ENCODE assay signal across 10 mouse cellular contexts in the genomic region with DNA sequence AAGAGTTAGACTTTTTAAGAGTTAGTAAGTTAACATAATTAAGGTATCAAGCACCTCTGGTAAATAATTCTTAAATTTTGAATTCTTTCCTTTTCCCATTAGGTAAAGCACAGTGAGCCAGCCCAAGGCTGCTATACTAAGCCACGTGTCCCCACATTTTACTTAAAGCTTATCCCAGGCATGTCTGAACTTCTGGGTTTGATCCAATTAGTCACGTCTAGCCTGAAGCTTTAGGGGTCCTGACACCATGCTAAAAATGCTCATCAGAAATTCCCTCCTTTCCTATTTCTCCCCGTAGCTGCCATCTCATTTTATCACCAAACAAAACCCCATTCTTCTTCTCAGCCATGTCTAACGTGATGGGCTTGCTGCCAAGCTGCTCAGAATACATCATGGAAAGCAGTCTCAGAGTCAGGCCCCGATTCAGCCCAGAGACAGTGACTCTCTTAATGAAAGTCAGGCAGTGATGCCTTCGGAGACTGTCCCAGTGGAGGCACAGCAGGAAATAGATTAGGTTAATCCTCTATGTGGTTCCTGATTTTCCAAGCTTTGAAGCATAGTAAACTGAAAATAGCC.
A peak's percentile ranks its signal among the peaks of the same experiment; 100 is the strongest.
DNase-seq lines count a peak whose midpoint lies in the region; ATAC-seq lines count a peak whose summit lies in the region.
"Had no signal": no experiment of that assay in that cellular context is flagged by ENCODE, and none has a peak within 500 bp of the region (broad histone marks: within the 10 kb centered on the region; RNA-seq: fewer than 3 reads in every experiment).

No protein-coding gene starts in this region.

- H3K27ac ChIP-seq in heart, embryonic 15.5 days, result no peak overlapping the region
- H3K27ac ChIP-seq in hindbrain, embryonic 16.5 days (ENCODE audit: low read depth, low read length), result no peak overlapping the region
- H3K27ac ChIP-seq in neural tube, embryonic 14.5 days (ENCODE audit: low read depth, low read length), result no peak overlapping the region
- no peak overlapping the region for H3K27ac ChIP-seq in kidney, embryonic 14.5 days (ENCODE audit: low read depth, low read length)
- H3K27ac ChIP-seq in intestine, embryonic 15.5 days, result no peak overlapping the region
- H3K27ac ChIP-seq: embryonic facial prominence, embryonic 15.5 days had no signal

- no peak overlapping the region for H3K4me2 ChIP-seq in heart, embryonic 15.5 days
- H3K4me2 ChIP-seq in hindbrain, embryonic 16.5 days (ENCODE audit: low read length), result no peak overlapping the region
- H3K4me2 ChIP-seq in neural tube, embryonic 14.5 days (ENCODE audit: low read depth, low read length), result no peak overlapping the region
- no peak overlapping the region for H3K4me2 ChIP-seq in kidney, embryonic 14.5 days (replicated peaks; ENCODE audit: low read depth, low read length)
- no peak overlapping the region for H3K4me2 ChIP-seq in intestine, embryonic 15.5 days (replicated peaks)
- H3K4me2 ChIP-seq: embryonic facial prominence, embryonic 15.5 days had no signal

- H3K27me3 ChIP-seq in heart, embryonic 15.5 days, result 0 out of 2 replicates have a peak, but pooled peaks cover 4% of the 10 kb centered on the region
- H3K27me3 ChIP-seq in hindbrain, embryonic 16.5 days (replicated peaks; ENCODE audit: control insufficient read depth, insufficient read depth, low read length), result no peaks in the 10 kb centered on the region
- H3K27me3 ChIP-seq in neural tube, embryonic 14.5 days (ENCODE audit: control insufficient read depth, insufficient read depth, low read length), result no peaks in the 10 kb centered on the region
- H3K27me3 ChIP-seq in kidney, embryonic 14.5 days (ENCODE audit: control insufficient read depth, insufficient read depth, low read length), result no peaks in the 10 kb centered on the region
- no peaks in the 10 kb centered on the region for H3K27me3 ChIP-seq in intestine, embryonic 15.5 days (replicated peaks)
- H3K27me3 ChIP-seq: embryonic facial prominence, embryonic 15.5 days had no signal

- no peaks in the 10 kb centered on the region for H3K9me3 ChIP-seq in heart, embryonic 15.5 days (replicated peaks)
- no peaks in the 10 kb centered on the region for H3K9me3 ChIP-seq in hindbrain, embryonic 16.5 days (ENCODE audit: control insufficient read depth, low read length)
- H3K9me3 ChIP-seq in neural tube, embryonic 14.5 days (ENCODE audit: control insufficient read depth, low read length), result no peaks in the 10 kb centered on the region
- H3K9me3 ChIP-seq in kidney, embryonic 14.5 days (ENCODE audit: control insufficient read depth, low read length), result no peaks in the 10 kb centered on the region
- H3K9me3 ChIP-seq in intestine, embryonic 15.5 days, result no peaks in the 10 kb centered on the region
- H3K9me3 ChIP-seq: embryonic facial prominence, embryonic 15.5 days had no signal

- H3K4me3 ChIP-seq in heart, embryonic 15.5 days, result no peak overlapping the region
- no peak overlapping the region for H3K4me3 ChIP-seq in hindbrain, embryonic 16.5 days (ENCODE audit: low read length)
- H3K4me3 ChIP-seq in neural tube, embryonic 14.5 days (ENCODE audit: low read depth, low read length), result no peak overlapping the region
- no peak overlapping the region for H3K4me3 ChIP-seq in kidney, embryonic 14.5 days (ENCODE audit: low read length)
- no peak overlapping the region for H3K4me3 ChIP-seq in intestine, embryonic 15.5 days (replicated peaks)
- H3K4me3 ChIP-seq: embryonic facial prominence, embryonic 15.5 days had no signal

- H3K4me1 ChIP-seq in heart, embryonic 15.5 days (replicated peaks), result peaks cover 16% of the 10 kb centered on the region
- peaks cover 5% of the 10 kb centered on the region for H3K4me1 ChIP-seq in hindbrain, embryonic 16.5 days (ENCODE audit: control insufficient read depth, insufficient read depth, low read depth, low read length)
- no peaks in the 10 kb centered on the region for H3K4me1 ChIP-seq in neural tube, embryonic 14.5 days (ENCODE audit: control insufficient read depth, insufficient read depth, low read length)
- no peaks in the 10 kb centered on the region for H3K4me1 ChIP-seq in kidney, embryonic 14.5 days (ENCODE audit: control insufficient read depth, insufficient read depth, low read length)
- H3K4me1 ChIP-seq in intestine, embryonic 15.5 days (replicated peaks), result no peaks in the 10 kb centered on the region

- no peak overlapping the region for H3K9ac ChIP-seq in heart, embryonic 15.5 days
- H3K9ac ChIP-seq in hindbrain, embryonic 16.5 days (ENCODE audit: low read depth, low read length), result no peak overlapping the region
- H3K9ac ChIP-seq in neural tube, embryonic 14.5 days (replicated peaks; ENCODE audit: low read depth, low read length), result no peak overlapping the region
- no peak overlapping the region for H3K9ac ChIP-seq in kidney, embryonic 14.5 days (ENCODE audit: low read depth, low read length)
- H3K9ac ChIP-seq in intestine, embryonic 15.5 days, result no peak overlapping the region
- H3K9ac ChIP-seq: embryonic facial prominence, embryonic 15.5 days had no signal

- WGBS in heart, embryonic 15.5 days, result 11% methylated on average over 6 of the region's 6 CpGs
- 3% methylated on average over 6 of the region's 6 CpGs for WGBS in hindbrain, embryonic 16.5 days
- 9% methylated on average over 6 of the region's 6 CpGs for WGBS in neural tube, embryonic 14.5 days
- WGBS in kidney, embryonic 14.5 days, result 33% methylated on average over 6 of the region's 6 CpGs
- WGBS in intestine, embryonic 15.5 days, result 37% methylated on average over 6 of the region's 6 CpGs

- DNase-seq in heart, adult 11 months, result no peak
- peak; percentile 55 to 68 for DNase-seq in cerebellum, postnatal 14 days
- no peak for DNase-seq in kidney, adult 18-20 months
- DNase-seq: kidney, postnatal 25 days had no signal

- no peaks in the 10 kb centered on the region for H3K36me3 ChIP-seq in heart, embryonic 15.5 days
- H3K36me3 ChIP-seq in hindbrain, embryonic 16.5 days (ENCODE audit: control insufficient read depth, insufficient read depth, low read length), result no peaks in the 10 kb centered on the region
- H3K36me3 ChIP-seq in neural tube, embryonic 14.5 days (ENCODE audit: control insufficient read depth, insufficient read depth, low read length), result no peaks in the 10 kb centered on the region
- no peaks in the 10 kb centered on the region for H3K36me3 ChIP-seq in kidney, embryonic 14.5 days (ENCODE audit: control insufficient read depth, insufficient read depth, low read length)
- no peaks in the 10 kb centered on the region for H3K36me3 ChIP-seq in intestine, embryonic 15.5 days
- H3K36me3 ChIP-seq: embryonic facial prominence, embryonic 15.5 days had no signal

- peak; percentile 66; the same call in 1 of the 2 replicates for ATAC-seq in heart, embryonic 15.5 days (replicated peaks; ENCODE audit: insufficient number of reproducible peaks, insufficient read depth, low FRiP score, low read depth)
- peak; percentile 97 for ATAC-seq in hindbrain, embryonic 16.5 days
- peak; percentile 96 for ATAC-seq in neural tube, embryonic 14.5 days (ENCODE audit: low read depth)
- ATAC-seq in kidney, embryonic 14.5 days (ENCODE audit: low FRiP score, low TSS enrichment), result no peak
- no peak for ATAC-seq in intestine, embryonic 15.5 days

Comparison
In these comparisons a context has a peak if more than half of its experiments do, and no peak if none do; other contexts are left out.
1. ATAC-seq: peak in heart, embryonic 15.5 days (single experiment), hindbrain, embryonic 16.5 days (single experiment) and neural tube, embryonic 14.5 days (single experiment); none in kidney, embryonic 14.5 days (single experiment) and intestine, embryonic 15.5 days (single experiment).
2. DNase-seq: peak in cerebellum, postnatal 14 days (2 of 2); none in heart, adult 11 months (single experiment) and kidney, adult 18-20 months (single experiment).